8 mouse cellular contexts compared by ENCODE assay signal in genomic region chr6:128845319-128845979, GRCm38 (mm10). TPM values are rescaled to one million over a fixed set of nuclear protein-coding genes. Genes with fewer than 3 reads are reported as not detected.
DNase-seq lines count a peak whose midpoint lies in the region; ATAC-seq and TF ChIP-seq lines count a peak whose summit lies in the region.

No protein-coding gene starts in this region.

- no peaks in the 10 kb centered on the region for H3K27me3 ChIP-seq in embryonic facial prominence, embryonic 11.5 days (ENCODE audit: control insufficient read depth, insufficient read depth, low read length)
- H3K27me3 ChIP-seq in heart, embryonic 12.5 days (replicated peaks), result no peaks in the 10 kb centered on the region
- no peaks in the 10 kb centered on the region for H3K27me3 ChIP-seq in liver, embryonic 13.5 days
- H3K27me3 ChIP-seq in stomach, postnatal 0 days (ENCODE audit: control insufficient read depth, insufficient read depth, low read length), result no peaks in the 10 kb centered on the region

- ATAC-seq in embryonic facial prominence, embryonic 11.5 days (replicated peaks; ENCODE audit: insufficient number of reproducible peaks, low FRiP score, low TSS enrichment, low read depth), result no peak; the same call in 1 of the 2 replicates
- ATAC-seq in heart, embryonic 12.5 days (ENCODE audit: insufficient number of reproducible peaks, low FRiP score), result peak; percentile 19; the same call in 1 of the 2 replicates
- ATAC-seq in liver, embryonic 13.5 days (ENCODE audit: low read depth), result peak; percentile 67
- peak; percentile 49 for ATAC-seq in stomach, postnatal 0 days (ENCODE audit: low FRiP score, low TSS enrichment)

- no peaks in the 10 kb centered on the region for H3K9me3 ChIP-seq in embryonic facial prominence, embryonic 11.5 days (replicated peaks; ENCODE audit: control insufficient read depth, low read length)
- H3K9me3 ChIP-seq in heart, embryonic 12.5 days (replicated peaks), result no peaks in the 10 kb centered on the region
- H3K9me3 ChIP-seq in liver, embryonic 13.5 days (replicated peaks), result no peaks in the 10 kb centered on the region
- H3K9me3 ChIP-seq in stomach, postnatal 0 days (ENCODE audit: control insufficient read depth, low read length), result no peaks in the 10 kb centered on the region

- H3K36me3 ChIP-seq in embryonic facial prominence, embryonic 11.5 days (replicated peaks; ENCODE audit: control insufficient read depth, insufficient read depth, low read depth, low read length), result no peaks in the 10 kb centered on the region
- no peaks in the 10 kb centered on the region for H3K36me3 ChIP-seq in heart, embryonic 12.5 days
- H3K36me3 ChIP-seq in liver, embryonic 13.5 days, result no peaks in the 10 kb centered on the region
- no peaks in the 10 kb centered on the region for H3K36me3 ChIP-seq in stomach, postnatal 0 days (ENCODE audit: control insufficient read depth, insufficient read depth, low read length)

- 30% methylated on average over 7 of the region's 7 CpGs for WGBS in embryonic facial prominence, embryonic 11.5 days
- 31% methylated on average over 7 of the region's 7 CpGs for WGBS in heart, embryonic 12.5 days
- 14% methylated on average over 7 of the region's 7 CpGs for WGBS in liver, embryonic 13.5 days (ENCODE audit: insufficient replicate concordance)
- 42% methylated on average over 7 of the region's 7 CpGs for WGBS in stomach, postnatal 0 days

- no peak overlapping the region for H3K4me2 ChIP-seq in embryonic facial prominence, embryonic 11.5 days (ENCODE audit: low read depth, low read length)
- peak overlapping the region; percentile 44 for H3K4me2 ChIP-seq in heart, embryonic 12.5 days
- peak overlapping the region; percentile 51 for H3K4me2 ChIP-seq in liver, embryonic 13.5 days
- H3K4me2 ChIP-seq in stomach, postnatal 0 days (replicated peaks; ENCODE audit: low read depth), result no peak overlapping the region

- DNase-seq in CD4-positive helper T cell, adult 2 months (ENCODE audit: low read depth, low spot score), result peak; percentile 84
- DNase-seq in adrenal gland, postnatal 10 days, result peak; percentile 93
- peak; percentile 95 for DNase-seq in embryonic facial prominence, embryonic 11.5 days (ENCODE audit: low spot score)
- peak; percentile 92 for DNase-seq in kidney, postnatal 10 days
- DNase-seq in liver, embryonic 13.5 days, result peak; percentile 80
- DNase-seq in neural tube, embryonic 10.5 days (ENCODE audit: extremely low spot score, low spot score), result peak; percentile 95
- DNase-seq in stomach, postnatal 0 days (ENCODE audit: low spot score), result peak; percentile 91

- H3K27ac ChIP-seq in embryonic facial prominence, embryonic 11.5 days (replicated peaks; ENCODE audit: low read depth, low read length), result no peak overlapping the region
- peak overlapping the region; percentile 47; the same call in 1 of the 2 replicates for H3K27ac ChIP-seq in heart, embryonic 12.5 days (ENCODE audit: poor library complexity, severe bottlenecking)
- H3K27ac ChIP-seq in liver, embryonic 13.5 days, result peak overlapping the region; percentile 80
- H3K27ac ChIP-seq in stomach, postnatal 0 days (replicated peaks), result no peak overlapping the region; the same call in 1 of the 2 replicates

- H3K9ac ChIP-seq in embryonic facial prominence, embryonic 11.5 days (replicated peaks; ENCODE audit: low read length), result no peak overlapping the region
- no peak overlapping the region for H3K9ac ChIP-seq in heart, embryonic 12.5 days
- H3K9ac ChIP-seq in liver, embryonic 13.5 days, result 0 out of 2 replicates have a peak overlapping the region, but pooled peaks have one; percentile 43
- H3K9ac ChIP-seq in stomach, postnatal 0 days (ENCODE audit: low read length), result no peak overlapping the region

- TF ChIP-seq CTCF in stomach, postnatal 0 days (IDR thresholded peaks at IDR 0.05; ENCODE audit: low read depth), result peak; percentile 98

- H3K4me3 ChIP-seq in embryonic facial prominence, embryonic 11.5 days (ENCODE audit: low read depth, low read length), result no peak overlapping the region
- peak overlapping the region; percentile 2; the same call in 1 of the 2 replicates for H3K4me3 ChIP-seq in heart, embryonic 12.5 days
- H3K4me3 ChIP-seq in liver, embryonic 13.5 days (replicated peaks), result peak overlapping the region; percentile 25
- no peak overlapping the region for H3K4me3 ChIP-seq in stomach, postnatal 0 days (ENCODE audit: low read depth, low read length)

- TF ChIP-seq EP300 in stomach, postnatal 0 days (optimal IDR thresholded peaks at IDR 0.05), result no peak

- 0 out of 2 replicates have a peak, but pooled peaks cover 2% of the 10 kb centered on the region for H3K4me1 ChIP-seq in embryonic facial prominence, embryonic 11.5 days (ENCODE audit: control insufficient read depth, insufficient read depth, low read length)
- peaks cover 22% of the 10 kb centered on the region for H3K4me1 ChIP-seq in heart, embryonic 12.5 days (replicated peaks)
- peaks cover 38% of the 10 kb centered on the region for H3K4me1 ChIP-seq in liver, embryonic 13.5 days (replicated peaks)
- H3K4me1 ChIP-seq in stomach, postnatal 0 days (replicated peaks; ENCODE audit: control insufficient read depth, insufficient read depth), result no peaks in the 10 kb centered on the region; the same call in 1 of the 2 replicates

RNA-seq across cellular contexts. Expression of gene Klrb1b, which starts 19.3 kb away (rescaled TPM):
- under 1 TPM; 0.33 to 0.72 TPM for total RNA-seq in adrenal gland, postnatal 10 days (2021)
- not detected in 2 replicates for polyA plus RNA-seq in embryonic facial prominence, embryonic 11.5 days (2014; fragmentation: Nextera tagmentation; extraction: Ambion mirVana)
- polyA plus RNA-seq in heart, embryonic 12.5 days (2016; fragmentation: Nextera tagmentation; extraction: Ambion mirVana), result not detected in 2 replicates
- 0.09 TPM in 1 of 2 replicates, not detected in the other for polyA plus RNA-seq in liver, embryonic 13.5 days (2015; fragmentation: Nextera tagmentation; extraction: Ambion mirVana)
- 0.16 and 0.19 TPM in 2 replicates for polyA plus RNA-seq in stomach, postnatal 0 days (2015; fragmentation: Nextera tagmentation; extraction: Ambion mirVana)

RNA-seq across cellular contexts. Expression of gene Gm44511, which starts 19.3 kb away (rescaled TPM):
- total RNA-seq in adrenal gland, postnatal 10 days (2021), result not detected
- polyA plus RNA-seq in embryonic facial prominence, embryonic 11.5 days (2014; fragmentation: Nextera tagmentation; extraction: Ambion mirVana), result not detected in 2 replicates
- not detected in 2 replicates for polyA plus RNA-seq in heart, embryonic 12.5 days (2016; fragmentation: Nextera tagmentation; extraction: Ambion mirVana)
- polyA plus RNA-seq in liver, embryonic 13.5 days (2015; fragmentation: Nextera tagmentation; extraction: Ambion mirVana), result 0.20 TPM in 1 of 2 replicates, not detected in the other
- polyA plus RNA-seq in stomach, postnatal 0 days (2015; fragmentation: Nextera tagmentation; extraction: Ambion mirVana), result not detected in 2 replicates

RNA-seq across cellular contexts. Expression of gene Clec2i, which starts 41.9 kb away (rescaled TPM):
- under 1 TPM; 0.30 to 0.39 TPM for total RNA-seq in adrenal gland, postnatal 10 days (2021)
- polyA plus RNA-seq in embryonic facial prominence, embryonic 11.5 days (2014; fragmentation: Nextera tagmentation; extraction: Ambion mirVana), result not detected in 2 replicates
- polyA plus RNA-seq in heart, embryonic 12.5 days (2016; fragmentation: Nextera tagmentation; extraction: Ambion mirVana), result not detected in 2 replicates
- polyA plus RNA-seq in liver, embryonic 13.5 days (2015; fragmentation: Nextera tagmentation; extraction: Ambion mirVana), result 0.09 and 0.16 TPM in 2 replicates
- 0.06 and 0.17 TPM in 2 replicates for polyA plus RNA-seq in stomach, postnatal 0 days (2015; fragmentation: Nextera tagmentation; extraction: Ambion mirVana)

RNA-seq across cellular contexts. Expression of gene BC035044, which starts 45.5 kb away (rescaled TPM):
- total RNA-seq in adrenal gland, postnatal 10 days (2021), result 1 to 10 TPM; 1.6 to 2.5 TPM
- polyA plus RNA-seq in embryonic facial prominence, embryonic 11.5 days (2014; fragmentation: Nextera tagmentation; extraction: Ambion mirVana), result 1.0 and 1.2 TPM in 2 replicates
- 0.68 TPM in 1 of 2 replicates, not detected in the other for polyA plus RNA-seq in heart, embryonic 12.5 days (2016; fragmentation: Nextera tagmentation; extraction: Ambion mirVana)
- polyA plus RNA-seq in liver, embryonic 13.5 days (2015; fragmentation: Nextera tagmentation; extraction: Ambion mirVana), result 6.9 and 7.6 TPM in 2 replicates
- polyA plus RNA-seq in stomach, postnatal 0 days (2015; fragmentation: Nextera tagmentation; extraction: Ambion mirVana), result 0.59 and 0.68 TPM in 2 replicates

RNA-seq across cellular contexts. Expression of gene Klrb1c, which starts 56.4 kb away (rescaled TPM):
- total RNA-seq in adrenal gland, postnatal 10 days (2021), result under 1 TPM; 0.54 to 0.55 TPM
- 0.17 TPM in 1 of 2 replicates, not detected in the other for polyA plus RNA-seq in embryonic facial prominence, embryonic 11.5 days (2014; fragmentation: Nextera tagmentation; extraction: Ambion mirVana)
- polyA plus RNA-seq in heart, embryonic 12.5 days (2016; fragmentation: Nextera tagmentation; extraction: Ambion mirVana), result not detected in 2 replicates
- polyA plus RNA-seq in liver, embryonic 13.5 days (2015; fragmentation: Nextera tagmentation; extraction: Ambion mirVana), result 0.08 and 0.10 TPM in 2 replicates
- 0.07 and 0.18 TPM in 2 replicates for polyA plus RNA-seq in stomach, postnatal 0 days (2015; fragmentation: Nextera tagmentation; extraction: Ambion mirVana)

Comparison
In these comparisons a context has a peak if more than half of its experiments do, and no peak if none do; other contexts are left out.
1. H3K27ac ChIP-seq: peak in heart, embryonic 12.5 days (single experiment) and liver, embryonic 13.5 days (single experiment); none in embryonic facial prominence, embryonic 11.5 days (single experiment) and stomach, postnatal 0 days (single experiment).
2. H3K4me2 ChIP-seq: peak in heart, embryonic 12.5 days (single experiment) and liver, embryonic 13.5 days (single experiment); none in embryonic facial prominence, embryonic 11.5 days (single experiment) and stomach, postnatal 0 days (single experiment).
3. H3K4me3 ChIP-seq: peak in heart, embryonic 12.5 days (single experiment) and liver, embryonic 13.5 days (single experiment); none in embryonic facial prominence, embryonic 11.5 days (single experiment) and stomach, postnatal 0 days (single experiment).
4. Peak in every context shown above with its lines, with median percentiles within 50 percentile points of each other: DNase-seq.